Mouse (Mus musculus): ENCODE results near the gene Rsrc1. TPM values are rescaled to one million over a fixed set of nuclear protein-coding genes. Genes with fewer than 3 reads are reported as not detected.

Rsrc1 gene
- polyA plus RNA-seq, 2 experiments = 3.1 to 8.7 TPM

DNA sequence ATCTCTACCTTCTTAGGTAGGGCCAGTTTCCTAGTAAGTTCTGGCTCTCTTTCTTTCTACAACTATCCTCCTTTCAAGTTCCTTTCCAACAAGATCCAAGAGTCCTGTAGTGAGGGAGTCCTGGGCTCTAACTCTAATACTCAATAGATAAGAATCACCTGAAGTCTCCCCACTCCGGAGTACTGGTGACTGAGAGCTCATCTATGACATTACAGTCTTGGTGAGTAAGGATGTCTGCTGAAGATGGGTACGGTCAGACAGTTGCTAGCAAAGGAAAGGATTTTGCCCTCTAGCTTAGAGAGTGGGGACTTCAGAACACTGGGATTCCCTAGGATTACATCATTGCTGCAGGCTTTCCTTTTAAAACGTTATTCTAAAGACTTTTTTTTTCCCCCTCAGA is 6.7 kb upstream of the Rsrc1 start:
- Histone ChIP-seq H3K36me3 (replicated peaks; ENCODE audit: control insufficient read depth, insufficient read depth, low read depth) (no peaks in the 10 kb centered on the region), H3K27me3 (ENCODE audit: control insufficient read depth, insufficient read depth, low read length) (peaks cover 91% of the 10 kb centered on the region), H3K9ac (replicated peaks) (no peak overlapping the region), H3K4me2 (ENCODE audit: low read depth) (no peak overlapping the region), H3K4me1 (replicated peaks; ENCODE audit: control insufficient read depth in 2 of 2, insufficient read depth in 2 of 2, low read length in 1 of 2) (no peaks in the 10 kb centered on the region; a peak in 1 of 4 replicates), H3K27ac (no peak overlapping the region), H3K4me3 (ENCODE audit: insufficient read depth in 1 of 2, low read depth in 2 of 2, low read length in 2 of 2) (no peak overlapping the region), H3K9me3 (ENCODE audit: control insufficient read depth, low read length) (no peaks in the 10 kb centered on the region)
- 8% methylated on average over 3 of the region's 3 CpGs for WGBS (ENCODE audit: insufficient replicate concordance)
- DNase-seq (ENCODE audit: low read depth in 3 of 3, low spot score in 3 of 3) (no peak), ATAC-seq (ENCODE audit: insufficient read depth) (no peak)
- TF ChIP-seq EP300 (IDR thresholded peaks at IDR 0.05; ENCODE audit: low read depth) (no peak), CTCF (IDR thresholded peaks at IDR 0.05; ENCODE audit: low read depth) (no peak)

DNA sequence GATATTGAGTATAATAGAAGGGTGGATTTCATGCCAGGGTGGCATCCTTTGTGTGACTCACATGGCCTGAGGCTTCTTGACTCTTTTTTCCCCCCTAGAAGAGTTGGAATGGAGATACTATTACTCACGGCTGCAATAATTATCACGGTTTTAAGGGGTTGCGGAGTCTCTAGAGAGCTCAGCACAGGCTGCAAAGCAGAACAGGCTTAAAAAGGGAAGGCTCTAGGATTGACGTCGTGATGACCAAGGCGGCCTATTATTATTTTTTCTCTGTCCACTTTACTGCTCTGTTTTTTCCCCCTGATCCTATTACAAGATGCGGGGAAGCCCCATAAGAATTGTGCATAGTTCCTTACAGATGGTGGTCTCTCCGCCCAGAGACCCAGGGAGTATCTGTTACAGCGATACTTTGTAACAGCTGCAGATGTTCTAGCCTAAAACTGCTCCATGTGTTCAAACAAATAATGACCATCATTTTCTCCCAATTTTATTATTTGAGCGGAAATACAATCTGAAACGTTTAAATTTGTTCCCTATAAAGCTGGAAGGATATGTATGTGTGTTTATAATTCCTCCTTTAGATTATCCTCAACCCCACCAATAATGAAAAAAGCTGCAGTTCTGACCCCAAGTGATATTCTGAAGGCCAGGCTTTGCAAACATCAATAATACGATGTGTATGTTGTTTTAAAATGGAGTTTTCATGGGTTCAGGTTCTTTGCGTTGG is 4.1 kb upstream of the Rsrc1 start:
- ATAC-seq (ENCODE audit: insufficient read depth) (no peak), DNase-seq (ENCODE audit: low read depth in 3 of 3, low spot score in 3 of 3) (no peak)
- TF ChIP-seq EP300 (IDR thresholded peaks at IDR 0.05; ENCODE audit: low read depth) (no peak), CTCF (IDR thresholded peaks at IDR 0.05; ENCODE audit: low read depth) (no peak)
- Histone ChIP-seq H3K4me3 (ENCODE audit: insufficient read depth in 1 of 2, low read depth in 2 of 2, low read length in 2 of 2) (no peak overlapping the region), H3K4me2 (ENCODE audit: low read depth) (no peak overlapping the region), H3K36me3 (replicated peaks; ENCODE audit: control insufficient read depth, insufficient read depth, low read depth) (no peaks in the 10 kb centered on the region), H3K27me3 (ENCODE audit: control insufficient read depth, insufficient read depth, low read length) (peaks cover 92% of the 10 kb centered on the region), H3K4me1 (replicated peaks; ENCODE audit: control insufficient read depth in 2 of 2, insufficient read depth in 2 of 2, low read length in 1 of 2) (no peaks in the 10 kb centered on the region), H3K27ac (no peak overlapping the region), H3K9me3 (ENCODE audit: control insufficient read depth, low read length) (no peaks in the 10 kb centered on the region), H3K9ac (replicated peaks) (no peak overlapping the region)
- WGBS (ENCODE audit: insufficient replicate concordance) = 5% methylated on average over 13 of the region's 13 CpGs

GRCm38 (mm10) chr3:66977811-66978456 is 3.3 kb upstream of the Rsrc1 start:
- no peak overlapping the region for H3K4me3 ChIP-seq (ENCODE audit: insufficient read depth in 1 of 2, low read depth in 2 of 2, low read length in 2 of 2)
- no peak for DNase-seq (ENCODE audit: low read depth in 3 of 3, low spot score in 3 of 3)
- H3K27me3 ChIP-seq (ENCODE audit: control insufficient read depth, insufficient read depth, low read length) = peaks cover 92% of the 10 kb centered on the region
- no peaks in the 10 kb centered on the region for H3K36me3 ChIP-seq (replicated peaks; ENCODE audit: control insufficient read depth, insufficient read depth, low read depth)
- no peak overlapping the region for H3K9ac ChIP-seq (replicated peaks)
- no peak for ATAC-seq (ENCODE audit: insufficient read depth)
- H3K4me1 ChIP-seq (replicated peaks; ENCODE audit: control insufficient read depth in 2 of 2, insufficient read depth in 2 of 2, low read length in 1 of 2) = no peaks in the 10 kb centered on the region
- WGBS (ENCODE audit: insufficient replicate concordance) = 3% methylated on average over 25 of the region's 25 CpGs
- no peak overlapping the region for H3K4me2 ChIP-seq (ENCODE audit: low read depth)
- H3K9me3 ChIP-seq (ENCODE audit: control insufficient read depth, low read length) = no peaks in the 10 kb centered on the region
- TF ChIP-seq EP300 (IDR thresholded peaks at IDR 0.05; ENCODE audit: low read depth) (no peak), CTCF (IDR thresholded peaks at IDR 0.05; ENCODE audit: low read depth) (no peak)
- H3K27ac ChIP-seq = no peak overlapping the region

- no peak overlapping the region for H3K4me3 ChIP-seq (ENCODE audit: insufficient read depth in 1 of 2, low read depth in 2 of 2, low read length in 2 of 2)
These were observed 2.5 kb upstream of the Rsrc1 start for GRCm38 (mm10) chr3:66978457-66979381.

More at GRCm38 (mm10) chr3:66978457-66979381, 2.5 kb upstream of the Rsrc1 start:
- TF ChIP-seq EP300 (IDR thresholded peaks at IDR 0.05; ENCODE audit: low read depth) (no peak), CTCF (IDR thresholded peaks at IDR 0.05; ENCODE audit: low read depth) (no peak)
- H3K27me3 ChIP-seq (ENCODE audit: control insufficient read depth, insufficient read depth, low read length) = peaks cover 90% of the 10 kb centered on the region
- ATAC-seq (ENCODE audit: insufficient read depth) = no peak
- no peak overlapping the region for H3K4me2 ChIP-seq (ENCODE audit: low read depth)
- H3K4me1 ChIP-seq (replicated peaks; ENCODE audit: control insufficient read depth in 2 of 2, insufficient read depth in 2 of 2, low read length in 1 of 2) = no peaks in the 10 kb centered on the region
- H3K9ac ChIP-seq (replicated peaks) = no peak overlapping the region
- no peak overlapping the region for H3K27ac ChIP-seq
- DNase-seq (ENCODE audit: low read depth in 3 of 3, low spot score in 3 of 3) = no peak
- WGBS (ENCODE audit: insufficient replicate concordance) = 2% methylated on average over 44 of the region's 45 CpGs
- no peaks in the 10 kb centered on the region for H3K9me3 ChIP-seq (ENCODE audit: control insufficient read depth, low read length)
- no peaks in the 10 kb centered on the region for H3K36me3 ChIP-seq (replicated peaks; ENCODE audit: control insufficient read depth, insufficient read depth, low read depth)

Measured in liver, embryonic 14.5 days (tissue).